Mouse (Mus musculus) spleen, adult 2 months (tissue): Measurements from ENCODE around the gene Mtss1l. TPM values are rescaled to one million over a fixed set of nuclear protein-coding genes. Genes with fewer than 3 reads are reported as not detected.

Experiments used
- DNase-seq, 2 experiments: peaks; one replicate each; pipeline versions ENCODE4 v3.0.0 to v3.0.0-alpha.2; 2012 to 2021; ENCODE audit warnings: low spot score in 2 of 2, low read depth in 1 of 2
- H3K27ac ChIP-seq: fragments of 200-500 bp; 2 replicates; pipeline ENCODE4 v1.5.1; 2012; ENCODE audit warnings: low read length, inconsistent platforms; ENCODE audit not compliant: insufficient read depth
- H3K27me3 ChIP-seq: fragments of 200-500 bp; 2 replicates; pipeline ENCODE4 v1.6.1; 2012; ENCODE audit warnings: mild to moderate bottlenecking, moderate library complexity, low read length, inconsistent platforms; ENCODE audit not compliant: control insufficient read depth, insufficient read depth
- H3K36me3 ChIP-seq: fragments of 200-500 bp; 2 replicates; pipeline ENCODE4 v1.6.1; 2012; ENCODE audit warnings: mild to moderate bottlenecking, low read length, inconsistent platforms; ENCODE audit not compliant: control insufficient read depth, insufficient read depth
- H3K4me1 ChIP-seq: fragments of 200-500 bp; 2 replicates; pipeline ENCODE4 v1.6.1; 2011; ENCODE audit warnings: inconsistent platforms; ENCODE audit not compliant: control insufficient read depth, insufficient read depth, insufficient read length
- H3K4me3 ChIP-seq: fragments of 200-500 bp; 2 replicates; pipeline ENCODE4 v1.5.1; 2011; ENCODE audit warnings: mild to moderate bottlenecking, inconsistent platforms; ENCODE audit not compliant: insufficient read depth, insufficient read length; ENCODE audit errors: extremely low read depth
- CTCF ChIP-seq: fragments of 200-500 bp; IDR thresholded peaks from 2 replicates; pipeline ENCODE4 v1.5.1; 2011; ENCODE audit warnings: mild to moderate bottlenecking, inconsistent platforms; ENCODE audit not compliant: insufficient read depth, insufficient read length, insufficient replicate concordance; ENCODE audit errors: extremely low read depth
- POLR2A ChIP-seq: fragments of 200-500 bp; IDR thresholded peaks from 2 replicates; pipeline ENCODE4 v1.6.1; 2011; ENCODE audit warnings: low read depth, low read length, inconsistent platforms
- WGBS: fragments of 180-500 bp; shearing (Covaris S2); methylation state at CpG from one replicate; pipeline ENCODE4 v1.1.7; 2018; 5-methylcytosine and 5-hydroxymethylcytosine counted together
- polyA plus RNA-seq: library from polyadenylated mRNA; depleted of rRNA; stranded (reverse); fragments of >200 nt; gene quantifications from 2 replicates; pipeline ENCODE4 v1.2.3, GENCODE M21; 2012; rRNA removed

Mtss1l gene
- polyA plus RNA-seq, 1 experiment, result 34.8 TPM

DNA sequence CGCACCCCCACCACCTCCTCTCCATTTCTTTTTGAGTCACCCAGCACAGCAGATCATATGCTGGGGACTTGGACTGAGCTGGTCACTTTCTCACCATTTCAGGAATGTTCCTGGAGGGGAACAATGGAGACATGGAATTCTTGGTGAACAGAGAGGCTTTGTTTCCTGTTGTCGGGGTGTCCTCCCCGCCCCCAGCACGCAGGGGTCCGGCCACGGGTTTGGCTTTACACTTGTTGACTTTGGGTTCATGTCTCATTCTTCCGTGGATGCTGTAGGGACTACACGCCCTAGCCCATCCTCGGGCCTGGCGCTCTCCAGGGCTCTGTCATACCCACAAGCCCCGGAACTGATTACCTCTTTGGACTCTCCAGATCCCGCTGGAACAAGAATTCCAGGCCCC lies 67.7 kb downstream of the Mtss1l start:
- Histone ChIP-seq H3K27me3 (no peaks in the 10 kb centered on the region), H3K4me1 (no peaks in the 10 kb centered on the region), H3K4me3 (no peak overlapping the region), H3K27ac (no peak overlapping the region), H3K36me3 (no peaks in the 10 kb centered on the region)
- no peak for DNase-seq
- TF ChIP-seq POLR2A, result no peak
- TF ChIP-seq CTCF, result no peak
- WGBS, result 73% methylated on average over 12 of the region's 12 CpGs

GRCm38 (mm10) chr8:110789571-110789970 lies 68.3 kb downstream of the Mtss1l start:
- Histone ChIP-seq H3K36me3 (no peaks in the 10 kb centered on the region), H3K4me3 (no peak overlapping the region), H3K27me3 (no peaks in the 10 kb centered on the region), H3K4me1 (no peaks in the 10 kb centered on the region), H3K27ac (no peak overlapping the region)
- WGBS, result 70% methylated on average over 12 of the region's 12 CpGs
- no peak for DNase-seq
- TF ChIP-seq CTCF, result no peak

GRCm38 (mm10) chr8:110790270-110790669 lies 69.0 kb downstream of the Mtss1l start:
- peak overlapping the region; percentile 23; the same call in 1 of the 2 replicates for H3K27ac ChIP-seq
- TF ChIP-seq CTCF, result no peak
- no peak for TF ChIP-seq POLR2A
- H3K27me3 ChIP-seq, result no peaks in the 10 kb centered on the region
- 69% methylated on average over 6 of the region's 6 CpGs for WGBS
- H3K4me1 ChIP-seq, result no peaks in the 10 kb centered on the region
- no peaks in the 10 kb centered on the region for H3K36me3 ChIP-seq
- no peak overlapping the region for H3K4me3 ChIP-seq
- DNase-seq, result no peak

Other genes starting within 250 kb of the Mtss1l start
- 34.3 and 42.6 TPM in 2 replicates for gene Vac14, start 102.9 kb upstream of the Mtss1l start, polyA plus RNA-seq
- 36.0 and 38.1 TPM in 2 replicates for gene Il34, start 84.4 kb downstream of the Mtss1l start, polyA plus RNA-seq
- 15.9 and 16.6 TPM in 2 replicates for gene Cog4, start 125.1 kb downstream of the Mtss1l start, polyA plus RNA-seq
- 30.5 and 31.0 TPM in 2 replicates for gene Sf3b3, start 125.3 kb downstream of the Mtss1l start, polyA plus RNA-seq
- 12.9 and 15.6 TPM in 2 replicates for gene Fuk, start 181.0 kb downstream of the Mtss1l start, polyA plus RNA-seq
- 20.3 and 25.5 TPM in 2 replicates for gene St3gal2, start 198.4 kb downstream of the Mtss1l start, polyA plus RNA-seq